Mouse (Mus musculus) stomach, postnatal 0 days (tissue): ENCODE results near the gene Hacd2. TPM values are rescaled to one million over a fixed set of nuclear protein-coding genes. Genes with fewer than 3 reads are reported as not detected.
A peak's percentile ranks its signal among the peaks of the same experiment; 100 is the strongest.

Experiments used
- ATAC-seq: fragments of 200-750 bp; cut with Nextera tagmentation; 2 replicates; pipeline ENCODE4 v1.8.0; 2017; ENCODE audit not compliant: low FRiP score, low TSS enrichment
- DNase-seq: peaks from one replicate; pipeline ENCODE4 v3.0.0-alpha.2; 2016; ENCODE audit warnings: low spot score
- H3K27ac ChIP-seq: fragments of 300-500 bp; sonication (generic); replicated peaks from 2 replicates; pipeline ENCODE4 v1.5.1; 2014; ENCODE audit warnings: mild to moderate bottlenecking, control low read depth
- H3K27me3 ChIP-seq: fragments of 300-500 bp; sonication (generic); 2 replicates; pipeline ENCODE4 v1.6.1; 2014; ENCODE audit warnings: low read length; ENCODE audit not compliant: control insufficient read depth, insufficient read depth
- H3K36me3 ChIP-seq: fragments of 300-500 bp; sonication (generic); 2 replicates; pipeline ENCODE4 v1.6.1; 2014; ENCODE audit warnings: low read length, mixed read lengths; ENCODE audit not compliant: control insufficient read depth, insufficient read depth
- H3K4me1 ChIP-seq: fragments of 300-500 bp; sonication (generic); replicated peaks from 2 replicates; pipeline ENCODE4 v1.6.1; 2014; ENCODE audit warnings: antibody characterized with exemption; ENCODE audit not compliant: control insufficient read depth, insufficient read depth
- H3K4me2 ChIP-seq: fragments of 300-500 bp; sonication (generic); replicated peaks from 2 replicates; pipeline ENCODE4 v1.6.1; 2014; ENCODE audit warnings: low read depth, mild to moderate bottlenecking, control low read depth, moderate library complexity
- H3K4me3 ChIP-seq: fragments of 300-500 bp; sonication (generic); 2 replicates; pipeline ENCODE4 v1.5.1; 2014; ENCODE audit warnings: low read depth, low read length, control low read depth
- H3K9ac ChIP-seq: fragments of 300-500 bp; sonication (generic); 2 replicates; pipeline ENCODE4 v1.6.1; 2014; ENCODE audit warnings: mild to moderate bottlenecking, low read length, control low read depth, mixed read lengths
- H3K9me3 ChIP-seq: fragments of 300-500 bp; sonication (generic); 2 replicates; pipeline ENCODE4 v1.6.1; 2016; ENCODE audit warnings: low read length; ENCODE audit not compliant: control insufficient read depth
- CTCF ChIP-seq: IDR thresholded peaks from 2 replicates; pipeline ENCODE4 v1.5.1; 2016; ENCODE audit warnings: antibody characterized with exemption, low read depth, mild to moderate bottlenecking, moderate library complexity
- EP300 ChIP-seq: optimal IDR thresholded peaks from 2 replicates; pipeline ENCODE3; 2016; ENCODE audit warnings: antibody characterized with exemption
- WGBS: fragments of 180-500 bp; shearing (Covaris S2); extraction: QIAGEN DNeasy Blood & Tissue Kit; methylation state at CpG from one replicate; pipeline ENCODE4 v1.1.7; 2014; 5-methylcytosine and 5-hydroxymethylcytosine counted together
- polyA plus RNA-seq: library from polyadenylated mRNA; unstranded; fragments of >200 nt; fragmentation: Nextera tagmentation; extraction: Ambion mirVana; gene quantifications from 2 replicates; pipeline ENCODE4 v1.2.1, GENCODE M21; 2015

Gene Hacd2
- polyA plus RNA-seq, 1 experiment from 2014 or later: 99.6 TPM

- Histone ChIP-seq H3K4me2 (no peak overlapping the region), H3K27ac (no peak overlapping the region), H3K4me3 (no peak overlapping the region), H3K4me1 (no peaks in the 10 kb centered on the region), H3K9ac (no peak overlapping the region), H3K9me3 (no peaks in the 10 kb centered on the region), H3K27me3 (no peaks in the 10 kb centered on the region), H3K36me3 (no peaks in the 10 kb centered on the region)
- ATAC-seq (no peak), DNase-seq (no peak)
- 43% methylated on average over 5 of the region's 5 CpGs for WGBS
- TF ChIP-seq CTCF (no peak), EP300 (no peak)
Measured at GRCm38 (mm10) chr16:35051066-35051465, 28.8 kb downstream of the Hacd2 start.

DNA sequence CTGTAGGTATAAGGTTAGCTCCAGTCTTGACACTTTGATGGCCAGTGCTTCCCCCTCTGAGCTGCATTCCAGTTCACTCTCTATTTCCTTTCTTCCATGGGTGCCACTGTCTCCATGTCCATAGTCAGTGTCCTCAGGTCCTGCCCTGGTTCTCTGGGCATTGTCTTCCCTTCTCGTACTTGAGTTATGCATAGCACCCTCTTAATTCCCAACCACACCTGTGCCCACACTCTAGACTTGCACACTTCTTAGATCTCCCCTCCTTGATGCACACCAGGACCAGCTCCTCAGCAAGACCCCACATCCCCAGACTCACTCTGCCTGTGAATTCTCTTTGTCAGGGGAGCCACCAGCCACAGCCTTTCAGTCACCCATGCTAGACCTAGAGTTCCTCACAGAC is 30.0 kb downstream of the Hacd2 start:
- no peak for ATAC-seq
- H3K9ac ChIP-seq: no peak overlapping the region
- no peaks in the 10 kb centered on the region for H3K27me3 ChIP-seq
- no peak for DNase-seq
- no peaks in the 10 kb centered on the region for H3K4me1 ChIP-seq
- H3K9me3 ChIP-seq: no peaks in the 10 kb centered on the region
- WGBS: 92% methylated on average over 1 of the region's 1 CpGs
- no peak overlapping the region for H3K4me3 ChIP-seq
- no peak overlapping the region for H3K4me2 ChIP-seq
- no peak for TF ChIP-seq EP300
- no peak for TF ChIP-seq CTCF
- H3K27ac ChIP-seq: no peak overlapping the region
- no peaks in the 10 kb centered on the region for H3K36me3 ChIP-seq

DNA sequence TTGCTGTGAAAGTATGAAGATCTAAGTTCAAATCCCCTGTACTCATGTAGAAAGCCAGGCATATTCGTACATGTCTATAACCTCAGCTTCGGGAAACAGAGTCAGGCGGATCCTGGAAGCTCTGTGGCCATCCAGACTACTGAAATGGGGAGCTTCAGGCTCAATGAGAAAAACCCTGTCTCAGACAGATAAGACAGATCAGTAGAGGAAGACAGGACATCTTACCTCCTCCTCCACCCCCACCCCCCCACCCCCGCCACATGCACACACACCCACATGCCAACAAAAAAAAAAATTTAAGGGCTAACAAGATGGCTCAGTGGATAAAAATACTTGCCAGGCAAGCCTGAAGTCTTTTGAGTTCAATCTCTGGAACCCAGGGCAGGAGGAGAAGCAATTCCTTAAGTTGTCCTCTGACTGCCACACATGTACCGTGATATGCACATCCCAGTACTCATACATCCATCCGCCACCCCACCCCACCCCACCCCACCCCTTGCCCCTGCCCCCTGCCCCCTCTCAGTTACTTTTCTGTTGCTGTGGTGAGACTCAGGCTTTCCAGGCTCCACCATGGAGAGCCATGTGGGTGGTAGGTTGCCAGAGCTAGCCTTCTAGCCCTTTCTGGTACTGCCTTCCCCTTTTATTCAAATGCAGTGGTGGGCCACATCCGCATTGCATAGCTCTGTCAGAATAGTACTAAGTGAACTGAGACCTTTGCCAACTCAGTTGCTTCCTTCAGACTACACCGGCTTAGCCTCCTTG is 32.4 kb downstream of the Hacd2 start:
- 86% methylated on average over 8 of the region's 8 CpGs for WGBS

DNA sequence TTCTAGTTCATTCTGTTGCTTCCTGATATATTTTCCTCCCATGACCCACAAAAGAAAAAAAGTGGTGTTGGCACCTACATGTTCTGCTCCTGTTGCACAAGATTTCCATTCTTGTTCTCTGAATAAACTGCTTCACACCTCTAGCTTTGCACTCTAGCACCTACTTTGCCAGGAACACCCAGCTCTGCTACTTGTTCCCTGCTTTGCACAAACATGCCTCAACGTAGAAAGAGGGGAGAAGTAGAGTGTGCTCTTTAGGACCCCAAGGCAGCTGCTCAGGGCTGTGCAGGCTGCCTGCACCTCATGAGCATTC is 32.9 kb downstream of the Hacd2 start:
- 58% methylated on average over 1 of the region's 1 CpGs for WGBS
- H3K36me3 ChIP-seq: no peaks in the 10 kb centered on the region
- H3K4me1 ChIP-seq: no peaks in the 10 kb centered on the region
- H3K27ac ChIP-seq: 0 out of 2 replicates have a peak overlapping the region, but pooled peaks have one; percentile 1
- H3K4me2 ChIP-seq: no peak overlapping the region
- no peaks in the 10 kb centered on the region for H3K27me3 ChIP-seq
- no peak for ATAC-seq
- no peaks in the 10 kb centered on the region for H3K9me3 ChIP-seq
- no peak overlapping the region for H3K4me3 ChIP-seq
- no peak for DNase-seq
- H3K9ac ChIP-seq: no peak overlapping the region
- TF ChIP-seq CTCF (no peak), EP300 (no peak)

More for the DNA sequence above, 32.4 kb downstream of the Hacd2 start:
- Histone ChIP-seq H3K4me3 (no peak overlapping the region), H3K9me3 (no peaks in the 10 kb centered on the region), H3K36me3 (no peaks in the 10 kb centered on the region), H3K9ac (no peak overlapping the region), H3K27me3 (no peaks in the 10 kb centered on the region), H3K4me2 (no peak overlapping the region), H3K4me1 (no peaks in the 10 kb centered on the region), H3K27ac (0 out of 2 replicates have a peak overlapping the region, but pooled peaks have one; percentile 25)
- no peak for DNase-seq
- TF ChIP-seq EP300: no peak
- TF ChIP-seq CTCF: no peak
- no peak for ATAC-seq

DNA sequence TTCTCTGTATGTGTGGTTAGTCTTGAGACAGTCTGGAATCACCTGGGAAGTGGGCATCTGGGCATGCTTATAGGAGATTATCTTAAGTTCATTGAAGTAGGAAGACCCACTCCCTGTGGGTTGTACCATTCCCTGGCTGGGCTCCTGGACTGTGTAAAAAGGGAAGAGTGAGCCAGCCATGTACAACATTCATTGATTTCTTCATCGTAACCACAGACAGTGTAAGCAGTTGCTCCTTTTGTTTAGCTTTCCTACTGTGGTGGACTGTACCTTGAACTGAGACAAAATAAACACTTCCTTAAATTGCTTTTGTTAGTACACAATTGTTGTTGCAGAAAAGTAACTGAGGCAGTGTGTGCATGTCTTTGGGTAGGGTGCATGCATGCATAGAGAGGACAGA is 33.6 kb downstream of the Hacd2 start:
- TF ChIP-seq CTCF (no peak), EP300 (no peak)
- H3K27me3 ChIP-seq: no peaks in the 10 kb centered on the region
- H3K36me3 ChIP-seq: no peaks in the 10 kb centered on the region
- no peak for DNase-seq
- WGBS: 73% methylated on average over 1 of the region's 1 CpGs
- no peak overlapping the region for H3K4me3 ChIP-seq
- H3K4me1 ChIP-seq: no peaks in the 10 kb centered on the region
- ATAC-seq: no peak
- H3K4me2 ChIP-seq: no peak overlapping the region
- H3K27ac ChIP-seq: no peak overlapping the region
- H3K9ac ChIP-seq: no peak overlapping the region
- no peaks in the 10 kb centered on the region for H3K9me3 ChIP-seq

DNA sequence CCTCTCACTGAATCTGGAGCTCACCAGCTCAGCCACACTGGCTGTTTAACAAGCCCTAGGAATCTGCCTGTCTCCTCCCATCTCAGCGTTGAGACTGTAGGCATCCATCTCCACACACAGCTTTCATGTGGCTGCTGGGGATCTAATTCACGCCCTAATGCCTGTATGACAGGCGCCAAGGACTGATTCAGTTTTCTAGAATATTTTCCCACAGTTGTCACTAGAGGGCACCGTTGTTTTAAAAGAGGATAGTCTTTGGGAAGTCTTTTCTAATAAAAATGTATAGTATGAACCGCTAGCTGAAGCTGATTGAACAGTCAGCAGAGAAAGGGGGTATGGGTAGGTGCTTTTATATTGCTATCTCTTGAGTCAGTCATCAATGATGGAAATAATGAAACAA is 34.1 kb downstream of the Hacd2 start:
- ATAC-seq: no peak
- H3K9ac ChIP-seq: no peak overlapping the region
- no peak for DNase-seq
- no peak overlapping the region for H3K4me3 ChIP-seq
- H3K27ac ChIP-seq: no peak overlapping the region
- no peak overlapping the region for H3K4me2 ChIP-seq
- no peaks in the 10 kb centered on the region for H3K36me3 ChIP-seq
- TF ChIP-seq EP300 (no peak), CTCF (peak; percentile 77)
- no peaks in the 10 kb centered on the region for H3K9me3 ChIP-seq
- no peaks in the 10 kb centered on the region for H3K4me1 ChIP-seq
- no peaks in the 10 kb centered on the region for H3K27me3 ChIP-seq
- 16% methylated on average over 5 of the region's 5 CpGs for WGBS
